Mouse (Mus musculus) hindbrain, embryonic 14.5 days (tissue): Measurements from ENCODE around the gene Wdr59. TPM values are rescaled to one million over a fixed set of nuclear protein-coding genes. Genes with fewer than 3 reads are reported as not detected.

Experiments used
- ATAC-seq: fragments of 200-750 bp; cut with Nextera tagmentation; 2 replicates; pipeline ENCODE4 v1.8.0; 2017; ENCODE audit warnings: moderate number of reproducible peaks, mild to moderate bottlenecking, moderate TSS enrichment, moderate library complexity; ENCODE audit not compliant: low FRiP score
- DNase-seq: peaks from one replicate; pipeline ENCODE4 v3.0.0-alpha.2; 2015; ENCODE audit warnings: low spot score
- H3K27ac ChIP-seq: fragments of 300-500 bp; sonication (generic); 2 replicates; pipeline ENCODE4 v1.5.1; 2014; ENCODE audit warnings: mild to moderate bottlenecking, moderate library complexity
- H3K27me3 ChIP-seq: fragments of 300-500 bp; sonication (generic); 2 replicates; pipeline ENCODE4 v1.6.1; 2014; ENCODE audit warnings: mild to moderate bottlenecking, low read length, mixed read lengths; ENCODE audit not compliant: control insufficient read depth, insufficient read depth
- H3K36me3 ChIP-seq: fragments of 300-500 bp; sonication (generic); replicated peaks from 2 replicates; pipeline ENCODE4 v1.6.1; 2014; ENCODE audit not compliant: control insufficient read depth, insufficient read depth
- H3K4me1 ChIP-seq: fragments of 300-500 bp; sonication (generic); replicated peaks from 2 replicates; pipeline ENCODE4 v1.6.1; 2014; ENCODE audit warnings: antibody characterized with exemption, low read length, mixed read lengths; ENCODE audit not compliant: control insufficient read depth, insufficient read depth
- H3K4me2 ChIP-seq: fragments of 300-500 bp; sonication (generic); replicated peaks from 2 replicates; pipeline ENCODE4 v1.6.1; 2014; ENCODE audit warnings: mild to moderate bottlenecking, moderate library complexity
- H3K4me3 ChIP-seq: fragments of 300-500 bp; sonication (generic); replicated peaks from 2 replicates; pipeline ENCODE4 v1.5.1; 2014; ENCODE audit warnings: mild to moderate bottlenecking, low read length
- H3K9ac ChIP-seq: fragments of 300-500 bp; sonication (generic); 2 replicates; pipeline ENCODE4 v1.6.1; 2014
- H3K9me3 ChIP-seq: fragments of 300-500 bp; sonication (generic); 2 replicates; pipeline ENCODE4 v1.6.1; 2016; ENCODE audit warnings: low read length; ENCODE audit not compliant: control insufficient read depth
- WGBS: fragments of 180-500 bp; shearing (Covaris S2); extraction: QIAGEN DNeasy Blood & Tissue Kit; methylation state at CpG from one replicate; pipeline ENCODE4 v1.1.7; 2014; 5-methylcytosine and 5-hydroxymethylcytosine counted together
- microRNA-seq: library from miRNA; unstranded; fragments of <30 nt; microRNA quantifications from one replicate; pipeline ENCODE4, GENCODE M21; 2016
- polyA plus RNA-seq: library from polyadenylated mRNA; unstranded; fragments of >200 nt; fragmentation: Nextera tagmentation; extraction: Ambion mirVana; gene quantifications from 2 replicates; pipeline ENCODE4 v1.2.1, GENCODE M21; 2014

Wdr59 gene
- polyA plus RNA-seq, 1 experiment from 2014 or later, result 6.6 TPM

- no peaks in the 10 kb centered on the region for H3K4me1 ChIP-seq
- WGBS, result 57% methylated on average over 4 of the region's 4 CpGs
- H3K36me3 ChIP-seq, result no peaks in the 10 kb centered on the region
- H3K9me3 ChIP-seq, result no peaks in the 10 kb centered on the region
- H3K27me3 ChIP-seq, result no peaks in the 10 kb centered on the region
- H3K27ac ChIP-seq, result no peak overlapping the region
- no peak for ATAC-seq
- no peak overlapping the region for H3K4me3 ChIP-seq
- DNase-seq, result no peak
- no peak overlapping the region for H3K9ac ChIP-seq
- H3K4me2 ChIP-seq, result no peak overlapping the region
Measured at GRCm38 (mm10) chr8:111403391-111403790, 118.5 kb downstream of the Wdr59 start.

Small RNA genes lying within 50 kb of the gene (microRNA-seq; reads per million reads assigned to microRNA genes)
- gene Mir1957b, result not detected

Other genes starting within 250 kb of the Wdr59 start
- gene Rfwd3, start 221.9 kb downstream of the Wdr59 start, polyA plus RNA-seq, result 24.9 and 30.0 TPM in 2 replicates
- gene Mlkl, start 183.9 kb downstream of the Wdr59 start, polyA plus RNA-seq, result 0.40 and 0.47 TPM in 2 replicates
- gene Fa2h, start 128.3 kb downstream of the Wdr59 start, polyA plus RNA-seq, result 0.74 and 0.93 TPM in 2 replicates
- gene Znrf1, start 14.0 kb upstream of the Wdr59 start, polyA plus RNA-seq, result 108 and 116 TPM in 2 replicates
- gene Ldhd, start 108.3 kb upstream of the Wdr59 start, polyA plus RNA-seq, result 0.56 and 0.60 TPM in 2 replicates
- 27.5 and 28.3 TPM in 2 replicates for gene Zfp1, start 121.3 kb upstream of the Wdr59 start, polyA plus RNA-seq
- gene Ctrb1, start 168.9 kb upstream of the Wdr59 start, polyA plus RNA-seq, result not detected in 2 replicates
- gene Bcar1, start 221.7 kb upstream of the Wdr59 start, polyA plus RNA-seq, result 49.1 and 52.1 TPM in 2 replicates